Mouse (Mus musculus) megakaryocyte-erythroid progenitor cell, adult 5-6 weeks (primary cell): ENCODE measurements at regions not wholly inside any gene's neighbourhood (a gene's known extent, or its start where the extent isn't known, plus 50 kb on each side); places are given as distances from the start of the nearest gene placed in this dataset.

Source experiments
- ATAC-seq: replicated peaks from 2 replicates; pipeline ENCODE4 v1.8.0; 2016; ENCODE audit warnings: mild to moderate bottlenecking, inconsistent platforms; ENCODE audit not compliant: severe bottlenecking, poor library complexity, low FRiP score, low TSS enrichment

DNA sequence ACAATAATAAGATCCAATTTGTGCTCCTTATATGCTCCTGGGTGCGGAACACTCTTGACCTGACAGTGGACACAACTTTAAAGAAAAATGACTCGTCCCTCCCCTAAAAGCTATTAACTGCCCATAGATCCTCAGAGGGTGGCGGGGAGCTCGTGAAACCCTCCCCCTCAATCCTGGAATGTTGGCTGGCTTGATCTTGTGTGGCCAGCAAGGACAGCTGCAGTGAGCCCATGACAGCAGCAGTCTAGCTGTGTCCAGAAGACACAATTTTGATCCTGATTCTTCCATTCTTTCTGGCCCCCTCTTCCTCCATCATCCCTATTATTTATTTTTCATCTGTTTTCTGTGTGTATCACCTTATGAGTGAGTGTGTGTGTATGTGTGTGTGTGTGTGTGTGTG is 141.8 kb upstream of the Rreb1 start:
- ATAC-seq, result no peak

DNA sequence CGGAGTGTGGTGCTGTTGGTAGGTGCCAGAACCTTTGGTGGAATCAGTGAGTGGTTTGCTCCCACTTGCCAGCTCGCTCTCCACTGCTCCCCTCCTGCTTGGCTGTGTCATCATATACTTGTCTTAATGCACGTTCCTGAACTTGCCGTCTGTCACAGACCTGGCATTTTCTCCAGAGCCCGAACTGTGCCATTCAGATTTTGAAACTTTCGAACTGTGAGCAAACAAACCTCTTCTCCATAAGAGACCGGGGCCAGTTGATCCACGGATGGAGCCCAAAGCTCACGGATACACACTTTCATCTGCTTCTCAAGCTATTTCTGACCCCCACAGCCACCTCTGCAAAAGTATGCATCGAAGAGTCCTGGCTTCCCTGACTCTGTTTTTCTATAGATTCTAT is 141.0 kb upstream of the Rreb1 start:
- ATAC-seq, result no peak

GRCm38 (mm10) chr13:37638071-37638511 is 140.1 kb upstream of the Rreb1 start:
- no peak for ATAC-seq

DNA sequence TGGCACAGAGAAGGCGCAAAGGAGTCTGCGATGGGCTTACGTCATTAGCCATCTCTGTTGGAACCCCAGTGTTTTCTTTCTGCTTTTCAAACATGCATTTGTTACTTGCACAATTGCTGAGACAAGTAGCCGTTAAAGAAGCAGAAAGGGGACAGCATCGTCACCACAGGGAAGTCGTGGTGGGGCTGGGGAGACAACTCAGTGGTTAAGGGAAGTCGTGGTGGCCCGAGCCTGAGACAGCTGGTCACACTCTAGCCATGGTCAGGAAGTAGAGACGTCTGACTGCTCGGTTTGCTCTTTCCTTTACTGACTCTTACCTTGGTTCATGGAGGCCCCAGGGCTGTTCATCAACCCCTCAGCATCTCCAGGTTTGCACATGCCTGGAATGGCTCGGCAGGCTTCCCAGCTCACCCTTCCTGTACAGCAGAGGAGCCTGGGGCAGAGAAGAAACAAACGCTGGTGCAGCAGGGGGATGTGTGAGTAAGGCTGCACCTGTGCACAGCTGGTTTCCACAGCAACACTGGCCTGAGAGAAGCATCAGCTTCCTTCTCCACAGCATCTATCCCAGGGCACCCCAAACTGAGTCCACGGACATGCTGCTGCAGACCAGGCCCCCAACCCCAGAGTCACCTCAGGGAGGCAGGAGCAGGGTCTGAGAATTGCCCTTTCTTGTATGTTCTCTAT is 135.6 kb upstream of the Rreb1 start:
- ATAC-seq, result no peak

GRCm38 (mm10) chr13:37644751-37645181 is 133.4 kb upstream of the Rreb1 start:
- ATAC-seq, result no peak

DNA sequence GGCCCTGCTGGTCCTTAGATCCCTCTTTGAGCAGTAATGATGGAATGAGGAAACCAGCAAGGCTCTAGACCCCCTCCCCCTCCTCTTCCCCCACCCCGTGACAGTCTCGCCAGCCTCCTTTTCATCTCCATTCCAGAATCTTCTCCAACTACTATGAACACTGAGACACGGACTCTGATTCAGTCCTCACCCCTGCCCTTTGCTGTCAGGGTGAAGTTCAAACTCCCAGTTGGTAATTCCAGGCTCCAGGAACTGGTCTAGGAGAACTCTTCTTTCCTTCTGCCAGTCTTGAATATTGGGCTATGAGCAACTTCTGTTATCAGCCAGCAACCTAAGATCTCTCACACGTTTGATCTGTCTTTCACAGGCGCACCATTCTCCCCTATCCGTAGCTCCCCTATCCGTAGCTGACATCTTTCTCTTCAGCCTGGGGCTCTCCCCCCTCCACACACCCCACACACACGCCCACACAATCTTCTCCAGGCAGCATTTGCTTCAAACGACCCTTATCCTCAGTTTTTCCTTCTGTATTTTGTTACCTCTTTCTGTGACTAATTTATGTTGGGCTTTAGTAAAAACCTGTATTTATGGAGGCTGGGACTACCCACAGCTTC is 128.6 kb upstream of the Rreb1 start:
- ATAC-seq, result peak; percentile 83

- no peak for ATAC-seq
Measured at GRCm38 (mm10) chr13:37651221-37651946, 126.8 kb upstream of the Rreb1 start.

GRCm38 (mm10) chr13:37654651-37655050 is 123.5 kb upstream of the Rreb1 start:
- ATAC-seq, result no peak

DNA sequence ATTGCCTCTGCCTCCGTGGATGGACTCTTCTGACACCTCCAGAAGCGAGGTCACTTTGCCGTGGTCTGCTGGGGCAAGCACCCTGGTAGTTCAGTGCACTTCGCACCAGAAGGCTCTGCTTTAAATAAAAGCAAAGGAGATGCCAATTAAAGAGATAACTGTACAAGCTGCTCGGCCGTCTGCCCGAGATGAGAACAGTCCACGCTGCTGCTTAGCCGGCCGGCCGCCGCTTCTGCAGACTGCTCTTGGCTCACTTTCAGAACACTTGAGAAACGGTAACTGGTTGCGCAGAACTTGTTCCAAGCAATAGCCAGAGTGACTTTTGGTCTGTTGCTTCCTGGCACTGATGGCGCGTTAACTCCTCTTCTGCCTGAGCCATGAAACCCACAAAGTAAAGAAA is 121.0 kb upstream of the Rreb1 start:
- peak; percentile 54 for ATAC-seq

DNA sequence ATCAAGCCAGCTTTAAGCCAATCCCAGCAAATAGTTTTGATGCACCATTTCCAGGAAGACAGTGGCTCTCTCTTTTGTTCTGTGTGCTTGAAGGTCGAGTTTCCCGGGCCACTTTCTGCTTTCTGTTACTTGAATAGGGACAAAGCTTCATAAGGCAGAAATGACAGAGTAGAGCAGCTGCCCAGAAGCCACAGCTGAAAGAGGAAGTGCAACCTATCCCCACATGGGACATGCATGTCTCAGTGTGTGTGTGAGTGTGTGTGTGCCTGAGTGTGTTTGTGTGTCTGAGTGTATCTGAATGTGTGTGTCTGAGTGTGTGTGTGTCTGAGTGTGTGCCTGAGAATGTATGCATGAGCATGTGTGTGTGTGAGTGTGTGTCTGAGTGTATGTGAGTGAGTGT is 120.2 kb upstream of the Rreb1 start:
- ATAC-seq, result 0 out of 2 replicates have a peak, but pooled peaks have one; percentile 30

- no peak for ATAC-seq
Measured at GRCm38 (mm10) chr13:37658519-37658918, 119.7 kb upstream of the Rreb1 start.

- no peak for ATAC-seq
Measured at GRCm38 (mm10) chr13:37660083-37660482, 118.1 kb upstream of the Rreb1 start.

- ATAC-seq, result no peak
Measured at GRCm38 (mm10) chr13:37660668-37661067, 117.5 kb upstream of the Rreb1 start.

GRCm38 (mm10) chr13:37664116-37664515 is 114.1 kb upstream of the Rreb1 start:
- ATAC-seq, result no peak

GRCm38 (mm10) chr13:37666207-37667003 is 111.8 kb upstream of the Rreb1 start:
- peak; percentile 71 for ATAC-seq

DNA sequence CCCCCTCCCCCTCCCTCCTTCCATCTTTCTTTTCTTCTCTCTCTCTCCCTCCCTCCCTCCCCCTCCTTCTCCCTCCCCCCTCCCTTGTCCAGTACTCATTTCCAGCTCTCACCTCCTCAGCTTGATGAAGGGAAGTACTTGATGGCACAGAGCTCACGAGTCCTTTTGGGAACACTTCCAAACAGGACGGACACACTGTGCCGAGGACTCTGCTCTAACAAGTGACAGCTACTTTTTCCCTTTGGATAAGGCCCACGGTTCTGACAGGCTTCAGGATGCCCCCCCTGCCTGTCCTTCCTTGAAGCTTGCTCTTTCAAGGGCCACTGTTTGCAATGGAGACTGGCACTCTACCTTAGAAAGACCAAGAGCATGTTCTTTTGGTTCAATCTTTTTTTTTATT is 110.8 kb upstream of the Rreb1 start:
- no peak for ATAC-seq

DNA sequence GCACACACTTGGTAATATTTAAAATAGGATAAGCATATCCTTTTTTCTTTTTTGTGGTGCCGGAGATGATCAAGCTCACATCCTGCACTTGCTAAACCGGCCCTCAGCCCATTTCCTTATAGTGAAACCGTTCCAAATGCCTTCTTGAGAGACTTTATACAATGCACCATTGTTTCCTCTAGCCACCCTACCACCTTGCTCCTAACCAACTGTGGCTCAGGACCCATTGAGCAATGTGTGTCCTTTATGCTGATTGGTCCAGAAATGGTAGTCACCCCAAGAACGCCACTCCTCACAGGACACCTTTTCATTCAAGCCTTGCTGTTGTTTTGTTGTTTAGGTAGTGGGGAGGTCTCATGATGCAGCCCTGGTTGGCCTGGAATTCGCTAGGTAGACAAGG is 110.3 kb upstream of the Rreb1 start:
- no peak for ATAC-seq

DNA sequence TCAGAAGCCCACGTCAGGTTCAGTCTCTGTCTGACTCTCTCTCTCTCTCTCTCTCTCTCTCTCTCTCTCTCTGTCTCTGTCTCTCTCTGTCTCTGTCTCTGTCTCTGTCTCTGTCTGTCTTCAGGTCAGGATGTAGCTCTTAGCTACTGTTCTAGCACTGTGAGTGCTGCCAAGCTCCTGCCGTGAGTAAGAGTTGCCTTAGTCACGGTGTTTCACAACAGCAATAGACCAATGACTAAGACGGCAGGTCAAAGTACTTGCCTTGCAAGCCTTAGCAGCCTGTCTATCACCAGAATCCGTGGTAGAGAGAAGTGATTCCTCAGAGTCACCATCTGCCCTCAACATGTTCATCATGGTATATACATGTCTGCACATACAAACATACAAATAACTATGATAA is 107.1 kb upstream of the Rreb1 start:
- no peak for ATAC-seq

- ATAC-seq, result 0 out of 2 replicates have a peak, but pooled peaks have one; percentile 24
Measured at GRCm38 (mm10) chr13:37674676-37675350, 103.4 kb upstream of the Rreb1 start.
